Mouse (Mus musculus) kidney, adult 11 months (tissue): ENCODE results near the gene Pnlip.
A peak's percentile ranks its signal among the peaks of the same experiment; 100 is the strongest.

Source experiments
- DNase-seq: peaks from one replicate; pipeline ENCODE4 v3.0.0; 2022

Pnlip gene

DNA sequence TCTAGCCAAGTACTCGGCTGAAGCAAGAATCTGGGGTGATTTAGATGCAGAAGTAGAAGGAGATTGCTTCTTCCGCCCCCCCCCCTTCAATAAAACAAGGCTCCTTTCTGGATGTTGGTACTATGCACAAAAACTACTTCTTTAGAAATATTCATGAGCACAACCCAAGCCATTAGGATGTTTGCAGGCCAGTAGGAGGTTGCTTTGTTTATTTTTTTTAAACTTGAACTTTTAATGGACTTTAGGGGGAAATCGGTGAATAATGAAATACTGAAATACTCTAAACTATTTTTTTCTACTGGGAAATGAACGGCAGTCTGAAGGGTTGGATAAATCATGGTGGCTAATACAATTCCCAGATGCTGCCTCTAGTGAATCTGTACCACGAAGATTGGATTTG lies at the start of gene Pnlip:
Gene Pnlip (plus strand): TSS at position 301 of the 400 bp plus-strand sequence.
- DNase-seq = no peak

- peak; percentile 12 for DNase-seq
Measured at GRCm38 (mm10) chr19:58609716-58610115, 42.6 kb upstream of the Pnlip start.

DNA sequence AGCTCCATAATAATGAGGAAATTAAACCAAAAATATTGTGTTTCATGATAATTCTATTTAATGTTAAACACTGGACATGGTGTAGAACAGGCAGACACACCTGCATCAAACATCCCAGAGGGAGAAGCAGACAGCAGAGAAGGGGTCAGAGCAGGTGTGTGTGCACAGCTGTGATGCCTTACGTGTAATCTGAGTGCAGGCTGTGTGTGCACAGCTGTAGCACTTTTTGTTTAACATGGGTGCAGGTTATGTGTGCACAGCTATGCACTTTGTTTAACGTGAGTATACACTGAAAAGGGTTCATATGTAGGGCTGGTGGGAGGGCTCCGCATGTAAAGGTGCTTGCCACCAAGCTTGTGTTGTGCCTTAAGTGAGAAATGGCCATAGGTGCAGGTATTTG lies 39.6 kb upstream of the Pnlip start:
- no peak for DNase-seq

GRCm38 (mm10) chr19:58616606-58617005 lies 35.7 kb upstream of the Pnlip start:
- DNase-seq = no peak

- no peak for DNase-seq
Measured at GRCm38 (mm10) chr19:58620661-58621060, 31.6 kb upstream of the Pnlip start.

GRCm38 (mm10) chr19:58621646-58622045 lies 30.7 kb upstream of the Pnlip start:
- no peak for DNase-seq

- no peak for DNase-seq
Measured at GRCm38 (mm10) chr19:58624799-58625198, 27.5 kb upstream of the Pnlip start.

DNA sequence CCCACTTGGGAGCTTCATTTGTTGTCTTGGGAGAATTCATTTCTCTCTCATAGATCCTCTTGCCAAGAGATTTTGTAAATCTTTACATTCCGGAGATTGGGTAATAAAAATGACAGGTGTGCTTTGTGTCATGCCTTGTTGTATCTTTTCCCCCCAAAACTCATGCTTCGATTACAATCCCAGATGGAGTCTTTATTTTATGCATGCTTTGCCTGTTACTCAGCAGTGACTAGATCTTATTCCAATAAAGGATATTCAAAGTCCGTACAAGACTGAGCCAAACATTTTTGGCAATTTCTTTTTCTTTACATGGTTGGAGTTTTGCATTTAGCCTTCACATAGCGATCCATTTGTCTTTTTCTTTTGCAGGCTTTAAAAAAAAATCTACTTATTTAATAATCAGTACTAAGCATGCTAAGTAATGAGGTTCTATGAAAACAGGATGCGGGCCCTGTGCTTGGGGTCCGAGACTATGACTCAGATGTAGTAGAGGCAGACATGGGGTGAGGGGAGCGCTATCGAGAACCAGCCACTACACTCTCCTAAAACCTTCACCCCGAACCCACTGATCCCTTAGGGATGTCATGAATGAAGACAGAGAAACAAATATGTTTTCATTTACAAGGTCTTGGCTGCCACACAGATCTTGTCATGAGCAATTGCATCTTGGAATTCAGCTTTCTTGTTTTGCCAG lies 26.9 kb upstream of the Pnlip start:
- DNase-seq = no peak

GRCm38 (mm10) chr19:58627406-58628337 lies 24.6 kb upstream of the Pnlip start:
- no peak for DNase-seq

DNA sequence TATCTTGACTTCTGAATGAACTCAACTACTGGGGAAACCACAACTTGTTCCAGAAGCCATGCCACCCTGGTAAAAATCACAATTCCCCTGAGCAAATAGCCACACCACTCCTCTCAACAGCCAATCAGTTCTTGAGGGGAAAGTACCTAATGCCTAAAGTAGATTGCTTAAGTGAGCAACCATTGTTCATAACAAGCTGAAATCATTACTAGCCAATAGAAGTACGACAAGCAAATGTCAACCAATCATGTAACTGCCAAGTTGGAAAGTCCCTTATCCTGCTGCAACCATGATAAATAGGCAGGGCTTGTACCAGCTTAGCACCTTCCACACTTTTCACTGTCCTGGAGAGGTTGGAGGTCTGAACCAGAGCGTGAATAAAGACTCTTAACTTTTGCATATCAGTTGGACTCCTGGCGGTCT lies 22.9 kb upstream of the Pnlip start:
- no peak for DNase-seq

DNA sequence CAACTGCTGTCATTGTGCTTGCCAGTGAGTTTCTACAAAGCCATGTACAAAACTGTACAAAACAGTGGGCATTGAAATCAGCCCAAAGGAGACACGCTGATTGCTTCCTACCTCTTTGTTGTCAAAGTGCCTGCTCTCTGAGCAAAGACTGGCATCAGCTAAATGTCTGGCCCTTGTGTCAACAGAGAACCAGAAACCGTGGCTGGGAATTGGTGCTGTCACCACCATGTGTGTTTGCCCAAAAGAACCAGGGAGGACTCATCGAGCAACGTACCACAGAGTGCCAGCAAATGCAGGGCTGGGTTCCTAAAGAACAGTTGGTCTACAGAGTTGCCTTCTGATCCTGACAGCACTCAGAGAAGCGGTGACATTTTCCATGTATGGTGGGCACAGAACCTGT lies 2.3 kb upstream of the Pnlip start:
- DNase-seq = no peak

DNA sequence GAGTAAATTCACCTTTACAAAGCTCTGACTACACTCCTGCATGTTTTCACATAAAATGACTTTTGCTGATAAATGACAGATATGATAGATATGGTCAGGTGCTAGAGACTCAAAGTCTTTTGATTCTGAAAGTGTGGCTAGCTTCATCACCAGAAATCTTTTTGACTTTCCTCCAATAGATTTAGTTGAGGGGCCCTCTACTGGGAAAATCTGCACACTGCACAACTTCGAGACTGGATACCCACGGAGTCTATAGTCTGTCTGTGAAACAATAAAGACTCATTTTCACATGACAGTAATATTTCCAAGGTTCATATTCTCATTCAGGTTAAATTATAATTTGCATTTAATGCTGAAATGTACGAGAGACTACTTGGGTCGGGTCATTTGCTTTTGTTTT lies 9.8 kb downstream of the Pnlip start:
- no peak for DNase-seq

- no peak for DNase-seq
Measured at GRCm38 (mm10) chr19:58663317-58663716, 11.0 kb downstream of the Pnlip start.

- no peak for DNase-seq
Measured at GRCm38 (mm10) chr19:58664901-58665300, 12.6 kb downstream of the Pnlip start.

GRCm38 (mm10) chr19:58674644-58675043 lies 22.3 kb downstream of the Pnlip start:
- no peak for DNase-seq

- no peak for DNase-seq
Measured at GRCm38 (mm10) chr19:58677117-58677516, 24.8 kb downstream of the Pnlip start.

DNA sequence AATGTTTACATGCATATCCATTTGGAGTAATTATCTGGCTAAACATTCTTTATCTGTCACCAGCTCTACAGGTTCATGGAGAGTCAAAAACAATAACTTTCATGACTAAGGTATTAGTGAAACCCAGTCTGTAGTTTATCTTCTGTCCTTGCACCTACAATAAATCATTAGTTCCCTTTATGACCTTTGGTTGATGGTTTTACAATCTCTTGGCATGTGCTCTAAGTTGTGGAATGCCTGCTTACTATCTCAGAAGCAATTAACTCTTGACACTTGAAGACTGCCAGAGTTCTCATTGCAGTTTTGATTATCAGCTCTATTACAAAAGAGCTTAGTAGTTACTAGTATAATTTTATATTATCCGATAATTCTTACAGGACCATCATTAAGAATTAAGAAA lies 36.6 kb downstream of the Pnlip start:
- no peak for DNase-seq

GRCm38 (mm10) chr19:58695314-58695713 lies 43.0 kb downstream of the Pnlip start:
- DNase-seq = no peak

- no peak for DNase-seq
Measured at GRCm38 (mm10) chr19:58696235-58696634, 43.9 kb downstream of the Pnlip start.

GRCm38 (mm10) chr19:58704556-58704955 lies 52.3 kb downstream of the Pnlip start:
- DNase-seq = no peak

DNA sequence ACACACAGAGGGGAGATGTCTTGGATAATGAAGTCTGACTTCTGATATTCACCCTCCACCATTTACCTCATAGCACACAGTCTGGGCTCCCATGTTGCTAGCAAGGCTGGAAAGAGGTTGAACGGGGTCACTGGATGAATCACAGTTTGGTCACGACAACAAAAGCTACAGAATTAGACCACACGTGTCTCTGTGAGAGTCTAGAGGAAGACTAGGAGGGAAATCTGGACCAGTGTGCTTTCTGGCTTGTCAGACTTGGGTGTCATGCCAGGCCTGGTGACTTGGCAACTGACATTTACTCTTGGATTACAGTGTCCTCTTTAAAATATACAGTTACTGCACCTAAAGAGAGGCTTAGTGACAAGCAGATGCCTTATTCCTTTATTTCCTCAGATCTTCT lies 56.3 kb downstream of the Pnlip start:
- no peak for DNase-seq

- no peak for DNase-seq
Measured at GRCm38 (mm10) chr19:58717925-58718324, 65.6 kb downstream of the Pnlip start.

- DNase-seq = no peak
Measured at GRCm38 (mm10) chr19:58720439-58720838, 68.1 kb downstream of the Pnlip start.

GRCm38 (mm10) chr19:58726551-58726950 lies 74.3 kb downstream of the Pnlip start:
- DNase-seq = no peak
